Mouse (Mus musculus): ENCODE measurements around the gene Obp1b.
"Not testable (repeated sequence)": the region's sequence is repeated elsewhere in the genome, so short reads cannot be mapped to it uniquely, and the experiment has no call there.

The Obp1b gene

GRCm38 (mm10) chrX:78186477-78186876 lies at the start of gene Obp1b:
TSS of gene Obp1b (plus strand) at chrX:78186777.
- not testable (repeated sequence) for DNase-seq (ENCODE audit: low read depth, low spot score)

DNA sequence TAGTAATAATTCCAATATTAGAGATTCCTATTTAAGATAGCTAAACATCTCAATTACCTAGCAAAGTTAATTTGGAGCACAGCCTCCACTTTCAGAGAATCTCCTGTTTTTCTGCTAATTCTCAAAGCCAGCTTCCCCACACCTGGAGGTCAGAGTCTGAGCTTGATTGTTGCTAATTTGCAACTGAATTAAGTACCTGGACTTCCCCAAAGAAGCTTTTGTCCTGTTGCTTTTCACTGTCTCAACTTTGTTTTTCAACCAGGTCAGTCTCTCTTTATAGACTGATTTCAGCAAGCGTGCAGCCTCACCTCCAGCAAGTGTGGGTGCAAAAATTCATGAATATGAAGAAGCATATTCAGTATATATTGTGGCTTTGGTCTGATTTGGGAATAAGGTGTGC lies 15.6 kb downstream of the Obp1b start:
- not testable (repeated sequence) for DNase-seq (ENCODE audit: low read depth, low spot score)

GRCm38 (mm10) chrX:78202829-78203228 lies 16.3 kb downstream of the Obp1b start:
- no peak for DNase-seq (ENCODE audit: low read depth, low spot score)
